Mouse (Mus musculus): Measurements from ENCODE around the gene Zfp457. TPM values are rescaled to one million over a fixed set of nuclear protein-coding genes. Genes with fewer than 3 reads are reported as not detected.
"Not testable (repeated sequence)": the region's sequence is repeated elsewhere in the genome, so short reads cannot be mapped to it uniquely, and the experiment has no call there.

Gene Zfp457
- total RNA-seq (2021): 1 to 10 TPM; 5.3 TPM
- long read RNA-seq: 0 reads

DNA sequence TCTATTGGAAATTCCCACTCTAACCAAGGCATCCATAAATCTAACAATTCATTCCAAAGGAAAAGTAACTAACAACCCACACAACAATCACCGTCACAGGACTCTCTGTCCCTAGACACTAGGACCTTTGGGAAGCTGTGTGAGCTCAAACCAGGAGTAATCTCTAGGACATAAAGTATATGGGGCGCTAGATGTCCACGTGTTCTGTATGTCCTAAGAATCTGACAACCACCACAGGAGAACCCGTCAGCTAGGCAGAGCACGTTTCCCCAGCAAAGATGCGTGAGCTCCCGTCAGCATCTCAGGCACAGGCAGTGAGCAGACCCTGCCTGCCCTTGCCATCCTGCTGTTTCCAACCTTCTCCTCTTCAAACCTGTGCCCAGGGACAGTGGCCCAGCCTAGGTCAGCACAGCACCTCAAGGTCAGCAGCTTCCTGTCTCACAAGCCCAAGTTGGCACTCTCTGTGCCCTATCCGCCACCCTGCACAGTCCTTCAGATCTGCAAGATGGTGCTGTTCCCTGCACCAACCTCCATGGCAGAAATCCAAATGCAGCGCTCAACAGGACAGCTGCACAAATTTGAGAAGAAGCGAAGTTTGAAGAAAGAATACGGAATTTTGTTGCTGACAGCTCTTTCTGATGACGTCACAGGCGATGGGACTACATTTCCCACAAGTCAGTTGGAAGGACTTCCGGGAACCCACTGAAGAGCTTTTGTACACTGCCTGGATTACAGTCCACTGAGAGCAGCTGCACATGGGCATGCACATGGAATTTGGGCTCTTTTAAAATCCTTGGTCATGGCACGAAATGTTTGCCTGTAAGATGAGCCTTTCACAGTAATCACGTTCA, at the start of gene Zfp457:
Zfp457 (minus strand) TSS at position 664 of the 851 bp plus-strand sequence.
- DNase-seq (ENCODE audit: low spot score in 2 of 2): peak; percentile 86 to 87

DNA sequence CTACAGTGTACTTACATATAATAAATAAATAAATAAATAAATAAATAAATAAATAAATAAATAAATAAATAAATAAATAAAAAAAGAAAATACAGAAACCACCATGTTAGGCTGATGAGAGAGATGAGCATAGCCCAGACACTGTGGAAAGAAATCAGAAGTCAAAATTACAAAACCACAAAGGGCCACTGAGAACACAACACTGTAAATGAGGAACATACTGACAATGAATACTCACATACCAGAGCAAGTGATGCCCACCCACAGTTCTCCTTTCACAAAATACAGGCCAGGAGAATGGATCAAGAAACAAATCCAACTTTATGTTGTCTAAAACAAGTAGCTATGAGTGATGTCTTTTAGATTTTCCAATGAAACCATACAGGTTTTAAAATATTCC, 45.6 kb upstream of the Zfp457 start:
- DNase-seq (ENCODE audit: low spot score in 2 of 2): no peak

DNA sequence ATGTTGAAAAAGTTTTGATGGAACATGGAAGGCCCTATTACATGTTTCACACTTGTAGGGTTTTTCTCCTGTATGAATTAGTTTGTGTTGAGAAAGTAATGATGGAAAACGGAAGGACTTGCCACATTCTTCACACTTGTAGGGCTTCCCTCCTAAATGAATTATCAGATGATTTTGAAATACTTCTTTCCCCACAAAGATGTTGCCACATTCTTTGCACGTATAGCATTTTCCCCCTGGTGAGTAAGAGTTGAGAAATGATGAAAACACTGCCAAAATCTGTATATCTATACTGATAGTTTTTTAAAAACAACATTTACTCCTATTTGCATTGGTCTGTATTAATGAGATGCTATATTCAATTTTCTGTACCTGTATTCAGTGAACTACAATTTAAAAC, 37.1 kb upstream of the Zfp457 start:
- no peak for DNase-seq (ENCODE audit: low spot score in 2 of 2)

GRCm38 (mm10) chr13:67332877-67333276, 26.6 kb upstream of the Zfp457 start:
- no peak for DNase-seq (ENCODE audit: low spot score in 2 of 2)

- peak; percentile 63 to 64 for DNase-seq (ENCODE audit: low spot score in 2 of 2)
These were observed 25.9 kb upstream of the Zfp457 start, which contains the start of gene Zfp595 for GRCm38 (mm10) chr13:67332019-67332724. TSS of gene Zfp595 (minus strand) at chr13:67332570.

GRCm38 (mm10) chr13:67306718-67307117, 433 bp upstream of the Zfp457 start:
- peak in 1 of 2 experiments; percentile 4 for DNase-seq (ENCODE audit: low spot score in 2 of 2)

GRCm38 (mm10) chr13:67278314-67278713, 28.0 kb downstream of the Zfp457 start, which contains the start of gene Zfp458:
TSS of gene Zfp458 (minus strand) at chr13:67278466.
- DNase-seq (ENCODE audit: low spot score in 2 of 2): no peak

DNA sequence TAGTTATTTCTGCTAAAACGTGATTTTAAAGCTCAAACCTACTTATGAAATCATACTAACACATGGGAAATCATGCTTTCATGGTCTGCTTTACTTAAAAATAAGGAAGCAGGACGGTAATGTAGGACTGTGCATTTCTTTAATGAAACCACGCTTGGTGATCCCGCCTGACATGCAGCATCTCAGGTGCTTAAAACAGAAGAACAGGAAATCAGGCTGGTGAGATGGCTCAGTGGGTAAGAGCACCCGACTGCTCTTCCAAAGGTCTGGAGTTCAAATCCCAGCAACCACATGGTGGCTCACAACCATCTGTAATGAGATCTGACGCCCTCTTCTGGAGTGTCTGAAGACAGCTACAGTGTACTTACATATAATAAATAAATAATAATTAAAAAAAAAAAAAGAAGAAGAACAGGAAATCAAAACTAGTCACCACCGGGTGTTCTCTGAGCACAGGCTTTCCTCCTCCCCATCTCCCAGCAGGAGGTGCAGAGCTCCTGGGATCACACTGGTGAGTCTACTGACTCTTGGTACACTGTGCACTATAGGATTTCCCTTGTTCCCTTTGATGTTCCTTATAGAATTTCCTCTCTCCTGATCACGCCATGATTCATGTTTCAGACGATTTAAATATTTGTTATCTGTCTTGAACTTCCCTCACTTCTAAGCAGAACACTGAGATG, 36.8 kb downstream of the Zfp457 start:
- DNase-seq (ENCODE audit: low spot score in 2 of 2): not testable (repeated sequence)

DNA sequence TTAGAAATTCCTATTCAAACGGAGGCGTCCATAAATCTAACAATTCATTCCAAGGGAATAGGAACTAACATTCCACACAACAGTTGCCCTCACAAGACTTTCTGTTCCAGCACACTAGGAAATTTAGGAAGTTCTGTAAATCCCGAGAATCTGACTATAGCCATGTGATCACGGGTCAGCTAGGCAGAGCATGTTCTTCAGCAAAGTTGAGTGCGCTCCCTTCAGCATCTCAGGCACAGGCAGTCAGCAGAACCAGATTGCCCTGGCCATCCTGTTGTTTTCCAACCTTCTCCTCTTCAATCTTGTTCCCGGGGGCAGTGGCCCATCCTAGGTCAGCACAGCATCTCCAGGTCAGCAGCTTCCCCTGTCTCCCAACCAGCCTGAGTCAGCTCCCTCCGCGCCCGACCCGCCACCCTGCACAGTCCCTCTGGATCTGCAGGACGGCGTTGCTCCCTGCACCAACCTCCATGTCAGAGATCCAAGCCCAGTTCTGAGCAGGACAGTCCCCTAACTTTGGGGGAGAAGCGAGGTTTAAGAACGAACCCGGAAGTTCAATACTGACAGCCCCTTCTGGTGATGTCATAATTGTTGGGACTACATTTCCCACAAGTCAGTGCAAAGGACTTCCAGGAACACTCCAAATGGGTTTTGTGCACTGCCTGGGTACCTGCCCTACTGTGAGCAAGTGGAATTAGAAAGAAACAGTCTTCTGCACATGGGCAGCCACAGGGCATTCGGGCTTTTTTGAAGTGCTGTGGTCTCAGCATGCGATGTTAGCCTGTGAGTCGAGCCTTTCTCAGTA, 37.5 kb downstream of the Zfp457 start:
- peak; percentile 66 to 69 for DNase-seq (ENCODE audit: low spot score in 2 of 2)

Other genes starting within 250 kb of the Zfp457 start
- gene Zfp712, start 245.3 kb downstream of the Zfp457 start, total RNA-seq (2021): 1 to 10 TPM; 5.1 to 5.9 TPM
- 1 to 10 TPM; 2.9 to 4.1 TPM for gene Zfp708, start 208.5 kb downstream of the Zfp457 start, total RNA-seq (2021)
- gene Gm28557, start 197.9 kb downstream of the Zfp457 start, total RNA-seq (2021): 1 to 10 TPM; 1.6 to 1.7 TPM
- under 1 TPM; 0.25 to 0.30 TPM for gene Rslcan18, start 190.2 kb downstream of the Zfp457 start, total RNA-seq (2021)
- gene Zfp759, start 184.8 kb downstream of the Zfp457 start, total RNA-seq (2021): 10 to 100 TPM in 1 of 2 experiments, 1 to 10 TPM in 1; 7.5 to 10.2 TPM
- 1 to 10 TPM; 5.6 to 7.1 TPM for gene Rsl1, start 133.3 kb downstream of the Zfp457 start, total RNA-seq (2021)
- gene Zfp455, start 112.0 kb downstream of the Zfp457 start, total RNA-seq (2021): 1 to 10 TPM; 2.6 to 2.8 TPM
- gene Zfp458, start 28.0 kb downstream of the Zfp457 start, total RNA-seq (2021): 10 to 100 TPM; 18.3 to 21.5 TPM
- 1 to 10 TPM; 2.6 to 3.2 TPM for gene Zfp595, start 26.1 kb upstream of the Zfp457 start, total RNA-seq (2021)
- gene Gm28044, start 54.1 kb upstream of the Zfp457 start, total RNA-seq (2021): 1 to 10 TPM; 1.1 to 1.2 TPM
- gene Zfp953, start 54.1 kb upstream of the Zfp457 start, total RNA-seq (2021): under 1 TPM; 0.66 to 0.91 TPM
- gene Gm28041, start 69.2 kb upstream of the Zfp457 start, total RNA-seq (2021): not detected
- gene Zfp456, start 69.3 kb upstream of the Zfp457 start, total RNA-seq (2021): under 1 TPM; 0.75 to 0.78 TPM
- 1 to 10 TPM; 2.4 to 3.2 TPM for gene Zfp429, start 93.3 kb upstream of the Zfp457 start, total RNA-seq (2021)
- 1 to 10 TPM; 2.0 to 2.3 TPM for gene Zfp459, start 114.9 kb upstream of the Zfp457 start, total RNA-seq (2021)
- 10 to 100 TPM; 10.8 to 11.2 TPM for gene Zfp874a, start 145.1 kb upstream of the Zfp457 start, total RNA-seq (2021)
- 10 to 100 TPM; 13.7 to 15.7 TPM for gene Zfp874b, start 177.8 kb upstream of the Zfp457 start, total RNA-seq (2021)
- 1 to 10 TPM; 5.8 to 8.0 TPM for gene Zfp58, start 194.1 kb upstream of the Zfp457 start, total RNA-seq (2021)
- under 1 TPM in 1 of 2 experiments, not detected in 1; 0.87 TPM for gene Gm26965, start 219.7 kb upstream of the Zfp457 start, total RNA-seq (2021)
- 10 to 100 TPM; 21.8 to 24.5 TPM for gene Zfp87, start 219.7 kb upstream of the Zfp457 start, total RNA-seq (2021)
- gene Zfp748, start 247.3 kb upstream of the Zfp457 start, total RNA-seq (2021): 1 to 10 TPM; 7.4 to 9.7 TPM